Mouse (Mus musculus): ENCODE results near the gene Pnpla5.
A peak's percentile ranks its signal among the peaks of the same experiment; 100 is the strongest.

- no peak for TF ChIP-seq CTCF (IDR thresholded peaks at IDR 0.05; ENCODE audit: insufficient read depth, low read depth, low read length)
- peak; percentile 88 for TF ChIP-seq POLR2A (IDR thresholded peaks at IDR 0.05; ENCODE audit: insufficient read depth, low read depth, low read length)
Measured at GRCm38 (mm10) chr15:84105105-84105923, 17.7 kb downstream of the Pnpla5 start, which contains the start of gene Sult4a1.
